8 mouse cellular contexts compared by ENCODE assay signal in genomic region chr10:75932081-75932678, GRCm38 (mm10). TPM values are rescaled to one million over a fixed set of nuclear protein-coding genes. Genes with fewer than 3 reads are reported as not detected.
A peak's percentile ranks its signal among the peaks of the same experiment; 100 is the strongest.
DNase-seq lines count a peak whose midpoint lies in the region; ATAC-seq lines count a peak whose summit lies in the region.

No protein-coding gene starts in this region.

- H3K36me3 ChIP-seq in intestine, embryonic 15.5 days = no peaks in the 10 kb centered on the region
- H3K36me3 ChIP-seq in lung, embryonic 15.5 days = peaks cover 10% of the 10 kb centered on the region; the same call in 1 of the 2 replicates

- DNase-seq in lung, adult 18-20 months = peak; percentile 59
- no peak for DNase-seq in lung, postnatal 25 days (ENCODE audit: low spot score)
- DNase-seq in adrenal gland, postnatal 36 days = peak; percentile 75 to 88
- DNase-seq in gastrocnemius, postnatal 4 days (ENCODE audit: low spot score in 2 of 2) = peak; percentile 38 to 54
- peak; percentile 80 for DNase-seq in ovary, postnatal 36 days (ENCODE audit: low spot score)

- 2% methylated on average over 31 of the region's 44 CpGs for WGBS in intestine, embryonic 15.5 days
- WGBS in lung, embryonic 15.5 days = 1% methylated on average over 44 of the region's 44 CpGs

- H3K27ac ChIP-seq in intestine, embryonic 15.5 days = peak overlapping the region; percentile 51; the same call in 1 of the 2 replicates
- H3K27ac ChIP-seq in lung, embryonic 15.5 days = peak overlapping the region; percentile 89

- ATAC-seq in intestine, embryonic 15.5 days = peak; percentile 67
- ATAC-seq in lung, embryonic 15.5 days (ENCODE audit: borderline replicate concordance, extremely low read depth, low FRiP score, low TSS enrichment) = peak; percentile 55; the same call in 1 of the 2 replicates
- ATAC-seq in erythroid progenitor cell, adult 5-6 weeks (replicated peaks; ENCODE audit: low FRiP score, poor library complexity, severe bottlenecking) = no peak

- peak overlapping the region; percentile 60 for H3K4me3 ChIP-seq in intestine, embryonic 15.5 days (replicated peaks)
- peak overlapping the region; percentile 67 for H3K4me3 ChIP-seq in lung, embryonic 15.5 days

- H3K27me3 ChIP-seq in intestine, embryonic 15.5 days (replicated peaks) = 0 out of 2 replicates have a peak, but pooled peaks cover 9% of the 10 kb centered on the region
- H3K27me3 ChIP-seq in lung, embryonic 15.5 days = peaks cover 32% of the 10 kb centered on the region

- peak overlapping the region; percentile 84 for H3K9ac ChIP-seq in intestine, embryonic 15.5 days
- peak overlapping the region; percentile 87 for H3K9ac ChIP-seq in lung, embryonic 15.5 days

- H3K9me3 ChIP-seq in intestine, embryonic 15.5 days = no peaks in the 10 kb centered on the region
- no peaks in the 10 kb centered on the region for H3K9me3 ChIP-seq in lung, embryonic 15.5 days

- peak overlapping the region; percentile 97 for H3K4me2 ChIP-seq in intestine, embryonic 15.5 days (replicated peaks)
- peak overlapping the region; percentile 98 for H3K4me2 ChIP-seq in lung, embryonic 15.5 days

- H3K4me1 ChIP-seq in intestine, embryonic 15.5 days (replicated peaks) = peaks cover 31% of the 10 kb centered on the region
- peaks cover 50% of the 10 kb centered on the region for H3K4me1 ChIP-seq in lung, embryonic 15.5 days

RNA-seq across cellular contexts. Expression of gene Chchd10, which starts 0.8 kb away (rescaled TPM):
- total RNA-seq in adrenal gland, postnatal 36 days (2021) = 1,000 to 10,000 TPM; 1,047 to 1,196 TPM
- 100 to 1,000 TPM; 390 to 396 TPM for total RNA-seq in gastrocnemius, postnatal 4 days (2021)
- 171 and 215 TPM in 2 replicates for polyA plus RNA-seq in intestine, embryonic 15.5 days (2015; fragmentation: Nextera tagmentation; extraction: Ambion mirVana)
- polyA plus RNA-seq in lung, embryonic 15.5 days (2015; fragmentation: Nextera tagmentation; extraction: Ambion mirVana) = 51.1 and 55.3 TPM in 2 replicates
- 101 and 127 TPM in 2 replicates for total RNA-seq in erythroid progenitor cell, adult 5-6 weeks (2015; ENCODE audit: low replicate concordance)
- total RNA-seq in erythroid progenitor cell, adult 5-6 weeks (2017; ENCODE audit: low replicate concordance) = 40.2 and 60.3 TPM in 2 replicates

RNA-seq across cellular contexts. Expression of gene Mmp11, which starts 4.1 kb away (rescaled TPM):
- 10 to 100 TPM in 1 of 2 experiments, 1 to 10 TPM in 1; 8.6 to 10.1 TPM for total RNA-seq in adrenal gland, postnatal 36 days (2021)
- 10 to 100 TPM; 12.7 to 15.0 TPM for total RNA-seq in gastrocnemius, postnatal 4 days (2021)
- 30.1 and 32.2 TPM in 2 replicates for polyA plus RNA-seq in intestine, embryonic 15.5 days (2015; fragmentation: Nextera tagmentation; extraction: Ambion mirVana)
- polyA plus RNA-seq in lung, embryonic 15.5 days (2015; fragmentation: Nextera tagmentation; extraction: Ambion mirVana) = 75.9 and 83.4 TPM in 2 replicates
- 0.72 TPM in 1 of 2 replicates, not detected in the other for total RNA-seq in erythroid progenitor cell, adult 5-6 weeks (2015; ENCODE audit: low replicate concordance)
- 0.68 TPM in 1 of 2 replicates, not detected in the other for total RNA-seq in erythroid progenitor cell, adult 5-6 weeks (2017; ENCODE audit: low replicate concordance)

RNA-seq across cellular contexts. Expression of gene Gm867, which starts 8.3 kb away (rescaled TPM):
- 1 to 10 TPM in 1 of 2 experiments, under 1 TPM in 1; 0.83 to 2.3 TPM for total RNA-seq in adrenal gland, postnatal 36 days (2021)
- not detected for total RNA-seq in gastrocnemius, postnatal 4 days (2021)
- 0.30 and 0.47 TPM in 2 replicates for polyA plus RNA-seq in intestine, embryonic 15.5 days (2015; fragmentation: Nextera tagmentation; extraction: Ambion mirVana)
- polyA plus RNA-seq in lung, embryonic 15.5 days (2015; fragmentation: Nextera tagmentation; extraction: Ambion mirVana) = 0.42 and 0.59 TPM in 2 replicates
- total RNA-seq in erythroid progenitor cell, adult 5-6 weeks (2015; ENCODE audit: low replicate concordance) = 525 and 583 TPM in 2 replicates
- total RNA-seq in erythroid progenitor cell, adult 5-6 weeks (2017; ENCODE audit: low replicate concordance) = 86.0 and 101 TPM in 2 replicates

RNA-seq across cellular contexts. Expression of gene Vpreb3, which starts 10.7 kb away (rescaled TPM):
- not detected for total RNA-seq in adrenal gland, postnatal 36 days (2021)
- total RNA-seq in gastrocnemius, postnatal 4 days (2021) = under 1 TPM in 1 of 2 experiments, not detected in 1; 0.62 TPM
- 0.57 and 0.89 TPM in 2 replicates for polyA plus RNA-seq in intestine, embryonic 15.5 days (2015; fragmentation: Nextera tagmentation; extraction: Ambion mirVana)
- 0.55 and 0.95 TPM in 2 replicates for polyA plus RNA-seq in lung, embryonic 15.5 days (2015; fragmentation: Nextera tagmentation; extraction: Ambion mirVana)
- total RNA-seq in erythroid progenitor cell, adult 5-6 weeks (2015; ENCODE audit: low replicate concordance) = 85.1 and 89.7 TPM in 2 replicates
- 31.5 and 39.7 TPM in 2 replicates for total RNA-seq in erythroid progenitor cell, adult 5-6 weeks (2017; ENCODE audit: low replicate concordance)

RNA-seq across cellular contexts. Expression of gene Smarcb1, which starts 10.8 kb away (rescaled TPM):
- total RNA-seq in adrenal gland, postnatal 36 days (2021) = 10 to 100 TPM; 77.5 to 89.1 TPM
- 10 to 100 TPM; 55.0 to 60.2 TPM for total RNA-seq in gastrocnemius, postnatal 4 days (2021)
- 170 and 171 TPM in 2 replicates for polyA plus RNA-seq in intestine, embryonic 15.5 days (2015; fragmentation: Nextera tagmentation; extraction: Ambion mirVana)
- polyA plus RNA-seq in lung, embryonic 15.5 days (2015; fragmentation: Nextera tagmentation; extraction: Ambion mirVana) = 205 and 213 TPM in 2 replicates
- 50.1 and 67.9 TPM in 2 replicates for total RNA-seq in erythroid progenitor cell, adult 5-6 weeks (2015; ENCODE audit: low replicate concordance)
- 32.1 and 39.3 TPM in 2 replicates for total RNA-seq in erythroid progenitor cell, adult 5-6 weeks (2017; ENCODE audit: low replicate concordance)

Comparison
In these comparisons a context has a peak if more than half of its experiments do, and no peak if none do; other contexts are left out.
1. RNA of gene Mmp11, which starts 4.1 kb away (total RNA-seq): 12.7 to 15.0 TPM in gastrocnemius, postnatal 4 days and 8.6 to 10.1 TPM in adrenal gland, postnatal 36 days; 0.68 to 0.72 TPM in erythroid progenitor cell, adult 5-6 weeks; every median in the first group is over 4 times any median in the second.
2. RNA of gene Gm867, which starts 8.3 kb away (total RNA-seq): 86.0 to 583 TPM in erythroid progenitor cell, adult 5-6 weeks; 0.83 to 2.3 TPM in adrenal gland, postnatal 36 days and not detected in gastrocnemius, postnatal 4 days; every median in the first group is over 10 times any median in the second.